Mouse (Mus musculus): Measurements from ENCODE around the gene Ddi2.

GRCm38 (mm10) chr4:141628661-141629060, 94.6 kb downstream of the Ddi2 start:
- TF ChIP-seq GATA1 (IDR thresholded peaks at IDR 0.05; ENCODE audit: borderline replicate concordance, low read length) (no peak), FLI1 (IDR thresholded peaks at IDR 0.05; ENCODE audit: low read length) (no peak)

Data from megakaryocyte, embryonic 14.5 days (primary cell).